Mouse (Mus musculus) spleen, adult 2 months (tissue): Measurements from ENCODE around the gene Ino80e.

ENCODE experiments used
- CTCF ChIP-seq: fragments of 200-500 bp; IDR thresholded peaks from 2 replicates; pipeline ENCODE4 v1.5.1; 2011; ENCODE audit warnings: mild to moderate bottlenecking, inconsistent platforms; ENCODE audit not compliant: insufficient read depth, insufficient read length, insufficient replicate concordance; ENCODE audit errors: extremely low read depth
- POLR2A ChIP-seq: fragments of 200-500 bp; IDR thresholded peaks from 2 replicates; pipeline ENCODE4 v1.6.1; 2011; ENCODE audit warnings: low read depth, low read length, inconsistent platforms

DNA sequence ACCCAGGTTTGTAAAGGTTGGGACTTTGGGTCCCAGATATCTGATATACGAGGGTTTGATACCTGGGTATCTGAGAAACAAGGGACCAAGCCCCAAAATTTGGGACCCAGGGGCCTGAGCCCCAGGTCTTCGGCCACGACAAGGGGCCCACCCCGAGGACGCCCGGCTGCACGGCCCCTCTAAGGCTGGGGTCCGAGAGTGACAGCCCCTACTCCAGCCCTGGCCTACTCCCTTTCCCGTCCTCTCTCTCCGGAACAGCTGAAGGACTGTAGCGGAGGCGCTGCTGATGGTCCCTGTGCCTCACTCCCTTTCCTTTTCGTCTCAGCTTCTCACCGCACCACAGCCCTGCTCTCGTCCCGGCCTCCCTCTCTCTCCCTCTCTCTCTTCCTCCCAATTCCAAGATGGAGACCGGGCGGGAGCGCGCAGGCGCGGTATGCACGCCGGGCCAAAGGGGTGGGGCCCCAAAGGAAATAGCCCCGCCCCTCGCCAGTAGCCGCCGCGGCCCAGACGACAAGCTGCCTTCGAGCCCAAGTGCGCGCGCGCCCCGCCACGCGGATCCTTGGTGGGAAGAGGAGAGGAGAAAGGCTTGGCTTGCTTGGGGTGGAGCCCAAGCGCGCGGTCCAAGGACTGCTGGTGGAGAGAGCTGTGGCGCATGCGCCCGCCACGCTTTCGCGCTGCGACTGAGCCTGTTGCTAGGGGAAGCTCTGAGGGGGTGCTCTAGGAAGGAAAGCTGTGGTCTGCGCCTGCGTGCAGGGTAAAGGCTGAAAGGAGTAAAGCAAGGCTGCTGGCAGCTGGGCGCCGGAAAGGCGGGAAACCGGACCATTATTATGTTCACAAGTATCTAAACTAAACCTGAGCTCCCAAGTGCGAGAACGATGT lies 22.3 kb upstream of the Ino80e start, which contains the start of gene Taok2:
- TF ChIP-seq CTCF, result no peak
- peak; percentile 77 for TF ChIP-seq POLR2A
